Mouse (Mus musculus): ENCODE measurements around the gene Lce1l. TPM values are rescaled to one million over a fixed set of nuclear protein-coding genes. Genes with fewer than 3 reads are reported as not detected.
"Not testable (repeated sequence)": the region's sequence is repeated elsewhere in the genome, so short reads cannot be mapped to it uniquely, and the experiment has no call there.

The Lce1l gene
- not detected for total RNA-seq (2021)

DNA sequence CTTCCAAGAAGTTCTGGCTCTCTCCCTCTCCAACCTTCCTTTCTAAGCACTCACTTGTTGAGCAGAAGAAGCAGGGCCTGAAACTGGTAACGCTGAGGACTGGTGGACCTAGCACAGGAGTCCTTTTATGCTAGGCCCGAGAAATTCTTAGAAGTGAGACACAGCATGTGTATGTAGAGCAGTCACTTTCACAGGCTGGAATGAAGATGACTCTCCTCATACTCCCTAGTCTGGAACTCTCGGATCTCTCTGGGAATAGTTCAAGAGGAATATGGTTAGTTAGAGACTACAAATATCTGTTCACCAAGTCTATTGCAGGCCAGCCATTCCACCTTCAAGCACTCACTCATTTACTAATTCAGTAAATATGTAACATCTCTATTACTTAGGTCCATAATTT, at the start of gene Lce1l:
Lce1l (minus strand) TSS at position 101 of the 400 bp plus-strand sequence.
- intact Hi-C loops (cut with DNase I), result no loop called here
- DNase-seq (ENCODE audit: extremely low spot score in 1 of 2, low spot score in 2 of 2), result no peak

- no peak for DNase-seq (ENCODE audit: extremely low spot score in 1 of 2, low spot score in 2 of 2)
- intact Hi-C loops (cut with DNase I), result no loop called here
Observed at GRCm38 (mm10) chr3:92894489-92894888, 43.4 kb upstream of the Lce1l start.

DNA sequence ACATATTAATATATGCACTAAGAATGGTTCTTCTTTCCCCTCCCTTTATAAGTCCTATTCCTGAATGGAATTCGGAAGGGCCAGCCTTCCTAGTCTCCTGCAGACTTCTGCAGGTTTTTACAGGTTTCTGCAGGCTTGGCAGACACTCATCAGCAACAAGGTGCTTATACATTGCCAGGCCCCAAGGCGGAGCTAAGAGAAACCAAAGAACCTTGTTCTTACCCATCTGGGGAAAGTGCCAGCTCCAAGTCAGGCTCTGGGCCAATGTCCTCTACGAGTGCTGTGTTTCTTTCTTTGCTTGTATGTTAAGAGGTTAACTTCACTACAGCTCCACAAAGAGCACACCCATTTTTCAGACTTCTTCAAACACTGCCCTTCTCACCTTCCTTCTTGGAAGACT, 43.0 kb upstream of the Lce1l start:
- no peak for DNase-seq (ENCODE audit: extremely low spot score in 1 of 2, low spot score in 2 of 2)
- intact Hi-C loops (cut with DNase I), result no loop called here

DNA sequence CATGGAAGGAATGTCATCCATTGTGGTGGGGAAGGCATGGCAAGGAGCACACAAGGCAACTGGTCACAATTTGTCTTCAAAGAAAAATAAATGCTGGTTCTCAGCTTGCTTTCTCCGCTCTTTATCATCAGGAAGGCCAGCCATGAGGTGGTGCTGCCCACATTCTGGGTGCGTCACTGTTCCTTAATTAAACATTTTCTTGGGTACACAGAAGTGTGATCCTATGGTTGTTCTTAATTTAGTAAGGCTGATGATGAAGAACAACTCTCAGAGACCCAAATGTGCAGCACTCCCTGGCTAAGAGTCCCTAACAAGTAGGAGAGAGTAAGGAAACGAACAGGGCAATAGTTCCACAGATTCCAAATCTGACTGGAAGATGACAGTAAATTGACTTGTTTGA, 23.1 kb upstream of the Lce1l start:
- DNase-seq (ENCODE audit: extremely low spot score in 1 of 2, low spot score in 2 of 2), result no peak
- intact Hi-C loops (cut with DNase I), result no loop called here

DNA sequence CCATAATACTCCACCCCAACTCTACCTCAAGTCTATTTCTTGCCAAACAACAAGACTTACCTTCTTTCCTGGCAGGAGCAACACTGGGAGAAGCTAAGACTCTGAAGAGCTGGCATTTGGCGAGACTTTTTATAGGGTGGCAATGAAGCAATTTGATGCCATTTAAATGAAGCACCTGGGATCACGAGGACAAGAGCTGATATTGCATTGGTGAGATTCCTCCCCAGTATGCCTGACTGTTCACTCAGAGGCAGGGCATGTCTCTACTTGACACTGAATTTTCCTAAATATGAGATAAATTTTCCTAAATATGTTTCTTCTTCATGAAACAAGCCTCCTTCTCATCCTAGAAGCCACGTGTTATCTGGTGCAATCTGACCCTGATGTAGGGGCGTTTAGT, 19.0 kb upstream of the Lce1l start, which contains the start of gene 2310050C09Rik:
2310050C09Rik (minus strand) TSS at position 101 of the 400 bp plus-strand sequence.
- intact Hi-C loops (cut with DNase I), result no loop called here
- DNase-seq (ENCODE audit: extremely low spot score in 1 of 2, low spot score in 2 of 2), result no peak

- intact Hi-C loops (cut with DNase I), result no loop called here
- DNase-seq (ENCODE audit: extremely low spot score in 1 of 2, low spot score in 2 of 2), result no peak
Observed at GRCm38 (mm10) chr3:92827108-92827507, 24.0 kb downstream of the Lce1l start, which contains the start of gene Kprp. Kprp (minus strand) TSS chr3:92827247.

- DNase-seq (ENCODE audit: extremely low spot score in 1 of 2, low spot score in 2 of 2), result no peak
- intact Hi-C loops (cut with DNase I), result no loop called here
Observed at GRCm38 (mm10) chr3:92825808-92826207, 25.3 kb downstream of the Lce1l start.

- DNase-seq (ENCODE audit: extremely low spot score in 1 of 2, low spot score in 2 of 2); intact Hi-C loops (cut with DNase I): not testable (repeated sequence)
Observed at GRCm38 (mm10) chr3:92816036-92816435, 35.0 kb downstream of the Lce1l start.

- intact Hi-C loops (cut with DNase I), result no loop called here
- no peak for DNase-seq (ENCODE audit: extremely low spot score in 1 of 2, low spot score in 2 of 2)
Observed at GRCm38 (mm10) chr3:92815581-92815980, 35.5 kb downstream of the Lce1l start.

DNA sequence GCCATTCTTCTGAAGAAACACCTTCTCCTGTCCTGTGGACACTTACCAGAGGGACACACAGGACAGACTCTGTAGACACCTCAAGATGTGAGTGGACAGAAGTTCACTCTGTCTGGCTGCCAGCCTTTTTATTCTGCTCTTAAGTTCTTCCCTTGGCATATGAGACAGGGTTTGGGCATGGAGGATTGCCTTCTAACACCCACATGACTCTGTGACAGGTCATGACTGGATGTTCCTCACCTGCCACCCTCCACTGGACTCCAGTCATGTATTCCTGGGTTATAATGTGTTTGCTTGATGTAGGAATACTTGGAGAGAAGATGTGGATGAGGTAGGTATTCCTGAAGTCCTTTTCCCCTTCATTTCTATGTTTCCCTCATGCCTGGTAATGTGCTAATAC, 43.3 kb downstream of the Lce1l start, which contains the start of gene Lce1k:
Lce1k (minus strand) TSS at position 101 of the 400 bp plus-strand sequence.
- intact Hi-C loops (cut with DNase I), result no loop called here
- DNase-seq (ENCODE audit: extremely low spot score in 1 of 2, low spot score in 2 of 2), result no peak

Other genes with a start within 250 kb of the Lce1l start
- not detected for gene 2210017I01Rik, start 243.8 kb downstream of the Lce1l start, total RNA-seq (2021)
- gene Lce6a, start 229.6 kb downstream of the Lce1l start, total RNA-seq (2021), result not detected
- gene Lce1a1, start 203.0 kb downstream of the Lce1l start, total RNA-seq (2021), result not detected
- gene Lce1b, start 194.4 kb downstream of the Lce1l start, total RNA-seq (2021), result not detected
- gene Lce1a2, start 181.0 kb downstream of the Lce1l start, total RNA-seq (2021), result not detected
- not detected for gene Lce1c, start 172.0 kb downstream of the Lce1l start, total RNA-seq (2021)
- gene Lce1d, start 164.1 kb downstream of the Lce1l start, total RNA-seq (2021), result not detected
- not detected for gene Lce1e, start 142.2 kb downstream of the Lce1l start, total RNA-seq (2021)
- gene Lce1f, start 130.9 kb downstream of the Lce1l start, total RNA-seq (2021), result not detected
- not detected for gene Gm38119, start 112.2 kb downstream of the Lce1l start, total RNA-seq (2021)
- not detected for gene Lce1g, start 98.9 kb downstream of the Lce1l start, total RNA-seq (2021)
- gene Lce1h, start 86.2 kb downstream of the Lce1l start, total RNA-seq (2021), result not detected
- not detected for gene Lce1i, start 72.4 kb downstream of the Lce1l start, total RNA-seq (2021)
- gene Lce1j, start 60.8 kb downstream of the Lce1l start, total RNA-seq (2021), result not detected
- gene Lce1k, start 43.4 kb downstream of the Lce1l start, total RNA-seq (2021), result not detected
- not detected for gene Kprp, start 24.0 kb downstream of the Lce1l start, total RNA-seq (2021)
- gene 2310050C09Rik, start 18.9 kb upstream of the Lce1l start, total RNA-seq (2021), result not detected
- gene Lce3a, start 74.9 kb upstream of the Lce1l start, total RNA-seq (2021), result not detected
- not detected for gene Lce3b, start 81.7 kb upstream of the Lce1l start, total RNA-seq (2021)
- not detected for gene Lce3c, start 93.2 kb upstream of the Lce1l start, total RNA-seq (2021)
- not detected for gene Lce3d, start 106.1 kb upstream of the Lce1l start, total RNA-seq (2021)
- not detected for gene Lce3e, start 115.8 kb upstream of the Lce1l start, total RNA-seq (2021)
- gene Lce3f, start 140.9 kb upstream of the Lce1l start, total RNA-seq (2021), result not detected
- gene Crct1, start 164.4 kb upstream of the Lce1l start, total RNA-seq (2021), result not detected
- gene Lce1m, start 167.8 kb upstream of the Lce1l start, total RNA-seq (2021), result not detected
- not detected for gene Gm4858, start 217.5 kb upstream of the Lce1l start, total RNA-seq (2021)